Mouse (Mus musculus): Measurements from ENCODE around the gene Trak1.

Trak1 gene

DNA sequence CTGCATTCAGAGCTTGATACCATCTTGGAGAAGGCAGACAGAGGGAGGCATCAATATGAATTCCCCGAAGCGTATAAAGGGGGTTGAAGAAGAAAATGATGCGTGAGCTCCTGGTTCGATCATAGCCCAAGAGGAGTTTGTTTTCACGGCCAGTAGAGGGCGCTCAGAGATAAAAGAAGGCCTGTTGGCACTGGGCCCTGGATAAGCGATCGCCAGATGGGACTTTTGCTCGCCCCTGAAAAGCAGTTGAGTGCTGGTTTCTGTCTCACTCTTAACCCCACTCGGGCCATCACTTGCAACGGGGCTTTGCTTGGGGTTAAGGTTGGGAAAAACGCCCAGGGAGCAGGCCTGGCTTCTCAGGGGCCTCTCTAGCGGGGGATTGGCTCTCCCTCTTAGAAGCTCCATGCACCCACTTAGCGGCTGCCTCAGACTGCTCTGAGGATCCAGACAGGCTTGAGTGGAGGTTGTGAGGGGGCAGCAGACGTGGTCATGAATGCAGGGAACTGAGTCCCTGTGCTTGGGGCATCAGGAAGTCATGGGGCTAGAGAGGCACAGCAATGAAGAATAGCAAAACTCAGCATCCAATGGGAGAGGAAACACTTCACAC, 180.1 kb downstream of the Trak1 start:
- peak; percentile 79 for DNase-seq (ENCODE audit: low read depth, low spot score)

DNA sequence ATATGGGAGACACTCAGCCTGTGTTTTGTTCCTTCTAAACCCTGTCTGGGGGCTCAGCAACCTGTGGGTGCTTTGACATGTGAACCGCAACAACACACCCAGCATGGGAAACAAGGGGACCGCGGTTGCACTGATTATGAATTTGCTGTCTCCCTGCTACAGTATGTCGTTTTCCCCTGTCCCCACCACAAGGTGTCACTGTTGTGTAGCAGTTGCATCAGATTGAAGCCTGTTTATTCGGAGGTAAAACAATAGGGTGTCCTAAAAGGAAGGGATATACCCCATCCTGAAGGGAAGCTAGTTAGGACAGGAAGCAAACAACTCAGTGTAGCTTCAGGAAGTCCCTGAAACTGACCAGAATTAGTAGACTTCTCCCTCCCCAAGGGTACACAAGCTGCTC, 182.2 kb downstream of the Trak1 start:
- peak; percentile 77 for DNase-seq (ENCODE audit: low read depth, low spot score)

DNA sequence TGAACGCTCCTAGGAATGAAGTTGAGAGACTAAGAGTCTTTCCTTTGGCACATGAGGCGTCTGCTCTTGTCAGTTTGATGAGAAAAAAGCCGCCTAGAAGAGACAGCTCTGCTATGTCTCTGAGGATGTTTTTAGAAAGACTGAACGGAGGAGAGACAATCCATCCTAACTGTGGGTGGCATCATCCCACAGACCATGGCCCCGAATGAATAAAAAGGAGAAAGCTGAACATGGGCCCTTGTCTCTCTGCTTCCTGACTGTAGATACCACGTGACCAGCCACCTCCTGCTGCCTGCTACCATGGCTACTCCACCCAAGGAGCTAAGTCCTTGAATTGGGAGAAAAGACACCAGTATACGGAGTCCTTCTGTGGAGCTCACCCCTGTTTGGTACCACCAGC, 189.9 kb downstream of the Trak1 start:
- no peak for DNase-seq (ENCODE audit: low read depth, low spot score)

DNA sequence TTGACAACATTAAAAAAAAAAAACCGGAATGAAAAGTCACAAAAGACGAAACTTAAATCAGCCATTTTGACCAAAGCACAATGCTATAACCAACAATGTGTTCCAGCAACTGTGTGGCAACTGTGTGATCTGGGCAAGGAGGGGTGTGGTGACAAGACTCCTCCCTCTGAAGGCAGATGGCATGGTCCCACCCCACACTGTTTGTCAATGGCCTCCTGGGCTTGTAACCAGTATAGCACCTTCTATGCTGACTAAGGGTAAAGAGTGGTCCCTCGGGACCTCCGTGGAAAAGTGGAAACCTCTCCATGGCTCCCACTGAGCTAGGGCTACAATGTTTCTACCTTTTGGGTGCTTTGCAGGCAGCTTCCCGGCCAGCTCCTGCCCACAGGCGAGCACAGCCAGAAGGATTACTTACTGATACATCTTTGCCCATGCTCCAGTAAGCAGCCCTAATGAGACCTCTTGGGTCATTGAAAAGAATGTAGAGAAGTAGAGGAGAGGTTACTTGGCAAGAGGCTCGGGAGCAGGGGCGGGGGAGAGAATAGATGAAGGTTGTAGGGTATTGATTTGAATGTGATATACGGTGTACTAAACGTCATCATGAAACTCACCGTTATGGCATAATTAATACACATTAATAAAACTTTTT, 194.4 kb downstream of the Trak1 start:
- no peak for DNase-seq (ENCODE audit: low read depth, low spot score)

DNA sequence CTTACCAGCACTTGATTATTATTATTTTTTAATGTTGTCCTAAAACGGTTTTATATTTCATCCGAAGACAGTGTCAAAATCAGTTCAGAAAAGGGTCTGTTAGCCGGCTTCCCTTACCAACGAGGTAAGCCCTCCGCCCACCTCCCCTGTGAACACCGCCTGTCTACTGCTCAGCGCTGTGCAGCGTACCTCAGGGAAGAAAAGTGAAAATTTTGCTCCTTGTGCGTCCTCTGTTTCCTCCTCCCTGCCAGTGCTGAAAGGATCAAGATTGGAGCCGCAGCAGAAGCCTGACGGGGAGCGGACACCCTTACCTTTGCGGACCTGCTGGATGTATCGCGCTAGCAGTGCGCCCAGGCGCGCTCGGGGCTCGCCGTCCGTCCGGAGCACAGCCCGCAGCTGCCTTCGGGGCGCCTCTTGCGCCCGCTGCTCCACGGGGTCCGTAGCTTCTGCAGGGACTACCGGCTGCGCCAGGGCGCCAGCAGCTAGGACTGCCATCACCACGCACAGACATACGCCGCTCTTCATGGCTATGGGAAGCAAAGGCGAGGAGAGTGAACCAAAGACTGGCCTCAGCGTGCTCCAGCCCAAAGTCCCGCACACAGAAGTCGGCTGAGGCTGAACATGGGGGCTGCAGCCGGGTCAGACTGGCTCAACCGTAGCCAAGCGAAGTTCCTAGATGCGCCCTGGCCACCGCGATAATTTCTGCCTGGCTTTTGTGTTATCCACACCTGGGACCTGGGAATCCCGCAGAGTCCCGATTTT, 196.9 kb downstream of the Trak1 start:
- DNase-seq (ENCODE audit: low read depth, low spot score), result no peak

DNA sequence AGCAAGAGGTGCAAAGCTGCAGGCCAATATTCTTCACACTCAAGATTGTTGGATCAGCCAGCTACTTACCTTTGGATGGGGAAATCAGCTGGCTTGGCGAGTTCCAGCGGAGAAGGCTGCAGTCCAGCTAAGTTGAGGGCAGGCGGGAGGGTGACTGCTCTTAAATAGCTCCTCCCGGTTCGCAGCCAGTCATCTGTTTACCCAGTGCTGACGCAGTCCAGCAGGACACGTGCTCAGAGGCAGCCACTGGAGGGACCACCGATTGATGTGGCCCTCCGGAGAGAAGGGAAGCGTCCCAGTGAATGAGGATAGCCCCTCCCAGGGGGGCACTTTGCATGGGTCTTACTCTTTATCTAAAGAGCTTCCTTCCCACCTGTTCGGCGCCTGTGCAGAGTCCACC, 198.2 kb downstream of the Trak1 start, which contains the start of gene Cck:
Cck (minus strand) TSS at position 166 of the 400 bp plus-strand sequence.
- DNase-seq (ENCODE audit: low read depth, low spot score), result no peak

DNA sequence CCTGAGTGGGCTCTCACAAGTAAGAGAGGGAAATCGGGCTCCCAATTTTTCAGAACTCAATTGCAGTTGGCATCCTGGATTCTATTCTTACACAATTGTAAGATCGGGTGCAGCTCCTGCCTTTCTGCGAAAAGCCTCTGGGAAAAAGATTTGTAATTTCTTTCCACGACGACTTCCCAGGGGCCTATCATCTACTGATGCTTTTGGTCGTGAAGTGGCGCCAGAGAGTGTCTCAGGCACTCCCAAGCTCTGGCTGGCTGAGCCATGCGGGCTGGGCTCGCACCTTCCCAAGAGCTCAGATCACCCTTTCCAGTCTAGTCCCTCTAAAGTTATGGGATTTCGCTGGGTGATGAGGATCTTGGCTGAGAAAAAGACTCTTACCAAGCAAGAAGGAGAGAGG, 198.8 kb downstream of the Trak1 start:
- DNase-seq (ENCODE audit: low read depth, low spot score), result no peak

DNA sequence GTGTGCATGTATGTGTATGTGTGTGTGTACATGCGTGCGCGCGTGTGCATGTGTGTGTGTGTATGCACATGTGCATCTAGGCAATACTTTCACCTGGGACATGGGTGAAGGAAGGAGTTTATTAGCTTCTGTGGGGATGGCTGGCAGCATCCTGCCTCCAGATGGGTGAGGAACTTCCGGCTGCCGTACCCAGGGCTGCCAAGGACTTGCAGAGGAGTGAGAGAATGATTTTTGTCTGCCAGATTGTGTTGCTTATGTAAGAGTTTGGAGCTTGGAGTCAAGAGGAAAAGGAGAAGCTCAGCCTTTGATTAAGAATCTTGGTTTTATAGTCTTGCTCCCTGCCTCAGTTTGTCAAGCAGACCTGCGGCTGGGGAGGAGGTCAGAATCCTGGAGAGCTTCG, 208.0 kb downstream of the Trak1 start:
- DNase-seq (ENCODE audit: low read depth, low spot score), result no peak

DNA sequence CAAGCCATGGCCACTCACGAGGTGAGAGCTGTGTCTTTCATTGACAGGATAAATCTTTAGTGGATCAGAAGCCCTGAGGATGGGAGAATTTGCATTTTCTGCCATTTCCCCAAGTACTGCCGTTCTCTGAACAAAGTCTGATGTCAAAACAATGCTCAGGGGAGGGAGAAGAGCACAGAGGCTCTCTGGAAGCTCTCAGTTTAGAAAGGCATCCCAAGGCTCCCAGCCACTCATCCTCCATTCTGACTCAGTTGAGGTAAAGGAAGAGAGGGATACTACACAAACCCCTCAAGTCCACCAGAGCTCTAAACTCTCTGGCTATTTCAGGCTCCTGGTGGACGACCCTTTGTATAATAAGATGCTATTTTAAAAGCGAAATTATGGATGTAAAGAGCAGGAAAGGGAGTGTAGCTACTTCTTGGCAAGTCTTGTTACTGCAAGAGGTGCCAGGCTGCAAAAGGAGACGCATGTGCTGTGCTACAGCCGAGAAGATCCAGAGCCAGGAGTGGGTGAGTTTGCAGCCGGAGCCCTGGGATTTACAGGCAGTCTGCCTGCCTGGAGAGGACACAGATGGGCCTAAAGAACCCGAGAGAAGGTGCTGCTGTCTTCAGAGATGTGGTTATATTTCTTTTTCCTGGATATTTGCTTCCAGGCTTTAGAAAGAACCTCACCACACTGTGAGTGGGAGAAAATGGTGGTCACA, 209.3 kb downstream of the Trak1 start:
- DNase-seq (ENCODE audit: low read depth, low spot score), result no peak

DNA sequence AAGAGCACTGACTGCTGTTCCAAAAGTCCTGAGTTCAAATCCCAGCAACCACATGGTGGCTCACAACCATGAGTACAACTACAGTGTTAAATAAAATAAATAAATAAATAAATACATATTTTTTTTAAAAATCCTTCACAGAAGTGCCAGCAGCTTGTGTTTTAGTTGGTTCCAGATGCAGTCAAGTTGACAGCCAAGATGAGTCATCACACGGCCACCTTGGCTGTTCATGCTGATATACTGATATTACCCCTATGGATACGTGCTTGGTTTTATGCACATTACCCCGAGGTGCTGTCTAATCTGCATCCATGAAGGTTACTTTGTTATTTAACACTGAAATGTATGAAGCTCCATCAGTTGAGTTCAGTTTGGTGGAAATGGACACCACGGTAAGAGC, 214.6 kb downstream of the Trak1 start:
- DNase-seq (ENCODE audit: low read depth, low spot score), result no peak

DNA sequence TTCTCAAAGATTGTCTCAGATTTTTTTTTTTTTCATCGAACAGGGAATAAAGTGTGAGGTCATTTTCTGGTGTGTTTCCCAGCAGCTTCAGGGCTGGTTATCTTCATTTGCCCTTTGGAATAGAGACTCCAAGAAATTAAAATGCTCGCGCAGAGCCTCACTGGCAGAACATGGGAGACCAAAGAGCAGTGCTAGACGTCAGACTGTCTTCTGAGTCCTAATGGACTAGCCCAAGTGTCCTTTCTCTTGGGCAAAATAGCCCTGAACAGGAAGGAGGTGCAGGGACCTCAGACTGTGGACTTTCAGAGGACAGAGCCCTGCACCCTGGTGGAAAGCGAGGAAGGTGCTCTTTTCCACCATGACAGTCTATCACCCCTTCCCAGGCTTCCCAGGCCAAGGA, 217.2 kb downstream of the Trak1 start:
- no peak for DNase-seq (ENCODE audit: low read depth, low spot score)

DNA sequence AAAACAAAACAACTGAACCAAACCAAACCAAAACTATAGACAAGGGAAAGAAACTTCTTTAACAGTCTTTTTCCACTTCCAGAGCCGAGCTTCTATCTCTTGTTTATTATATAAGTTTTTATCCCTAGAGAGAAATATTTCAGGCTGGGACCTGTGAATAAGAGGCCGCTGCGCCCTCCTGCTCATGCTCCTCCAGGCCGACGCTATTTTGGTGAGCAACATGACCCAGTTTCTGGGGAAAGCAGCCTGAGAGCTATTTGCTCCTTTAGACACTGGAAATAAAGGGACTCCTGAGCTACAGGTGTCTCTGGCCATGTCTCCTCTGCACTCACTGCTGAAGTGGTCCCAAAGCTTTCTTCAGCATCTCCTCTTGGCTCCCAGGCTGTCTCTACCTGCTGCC, 222.7 kb downstream of the Trak1 start:
- DNase-seq (ENCODE audit: low read depth, low spot score), result no peak

All from A20 (cell line).